Mouse (Mus musculus) forebrain, embryonic 16.5 days (tissue): ENCODE results near the gene Plcz1. TPM values are rescaled to one million over a fixed set of nuclear protein-coding genes. Genes with fewer than 3 reads are reported as not detected.

Experiments used
- ATAC-seq: fragments of 200-750 bp; cut with Nextera tagmentation; 2 replicates; pipeline ENCODE4 v1.8.0; 2017; ENCODE audit warnings: mild to moderate bottlenecking, moderate library complexity
- H3K27ac ChIP-seq: fragments of 300-500 bp; sonication (generic); 2 replicates; pipeline ENCODE4 v1.5.1; 2014; ENCODE audit warnings: low read length, control low read depth
- H3K27me3 ChIP-seq: fragments of 300-500 bp; sonication (generic); replicated peaks from 2 replicates; pipeline ENCODE4 v1.6.1; 2014; ENCODE audit warnings: low read length; ENCODE audit not compliant: control insufficient read depth, insufficient read depth
- H3K36me3 ChIP-seq: fragments of 300-500 bp; sonication (generic); 2 replicates; pipeline ENCODE4 v1.6.1; 2014; ENCODE audit not compliant: control insufficient read depth, insufficient read depth
- H3K4me1 ChIP-seq: fragments of 300-500 bp; sonication (generic); replicated peaks from 2 replicates; pipeline ENCODE4 v1.6.1; 2014; ENCODE audit warnings: low read length; ENCODE audit not compliant: control insufficient read depth, insufficient read depth
- H3K4me2 ChIP-seq: fragments of 300-500 bp; sonication (generic); 2 replicates; pipeline ENCODE4 v1.6.1; 2014; ENCODE audit warnings: mild to moderate bottlenecking, low read length, control low read depth
- H3K4me3 ChIP-seq: fragments of 300-500 bp; sonication (generic); replicated peaks from 2 replicates; pipeline ENCODE4 v1.5.1; 2014; ENCODE audit warnings: mild to moderate bottlenecking, low read length, control low read depth
- H3K9ac ChIP-seq: fragments of 300-500 bp; sonication (generic); replicated peaks from 2 replicates; pipeline ENCODE4 v1.6.1; 2014; ENCODE audit warnings: low read depth, low read length, control low read depth
- H3K9me3 ChIP-seq: fragments of 300-500 bp; sonication (generic); 2 replicates; pipeline ENCODE4 v1.6.1; 2016; ENCODE audit warnings: low read length; ENCODE audit not compliant: control insufficient read depth
- WGBS: fragments of 180-500 bp; shearing (Covaris S2); extraction: QIAGEN DNeasy Blood & Tissue Kit; methylation state at CpG from one replicate; pipeline ENCODE4 v1.1.7; 2014; 5-methylcytosine and 5-hydroxymethylcytosine counted together
- polyA plus RNA-seq: library from polyadenylated mRNA; unstranded; fragments of >200 nt; fragmentation: Nextera tagmentation; extraction: Ambion mirVana; gene quantifications from 2 replicates; pipeline ENCODE4 v1.2.1, GENCODE M21; 2015

The Plcz1 gene
- polyA plus RNA-seq, 1 experiment from 2014 or later = 0.67 TPM

DNA sequence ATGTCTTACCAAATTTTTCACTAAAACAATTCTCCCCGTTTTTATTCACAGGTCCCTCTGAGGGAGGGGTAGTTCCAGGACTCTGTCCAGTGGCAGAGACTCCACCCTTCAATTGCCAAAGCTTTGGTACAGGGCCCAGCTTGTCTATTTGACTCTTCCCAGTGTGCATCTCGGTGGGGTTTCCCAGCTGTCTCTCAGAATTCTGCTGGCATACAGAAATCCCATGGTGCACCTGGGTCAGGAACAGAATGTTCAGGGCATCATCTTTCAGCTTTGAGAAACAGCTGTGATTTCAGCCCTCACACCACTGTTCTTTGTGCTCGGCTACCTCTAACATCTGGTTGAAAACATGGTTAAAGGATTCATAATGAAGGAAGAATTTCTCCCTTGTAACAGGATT, 77.5 kb downstream of the Plcz1 start:
- H3K27ac ChIP-seq = no peak overlapping the region
- no peaks in the 10 kb centered on the region for H3K27me3 ChIP-seq
- WGBS = 71% methylated on average over 3 of the region's 3 CpGs
- H3K9me3 ChIP-seq = no peaks in the 10 kb centered on the region
- H3K4me1 ChIP-seq = peaks cover 3% of the 10 kb centered on the region
- no peak overlapping the region for H3K9ac ChIP-seq
- no peak overlapping the region for H3K4me3 ChIP-seq
- ATAC-seq = no peak
- no peaks in the 10 kb centered on the region for H3K36me3 ChIP-seq
- H3K4me2 ChIP-seq = no peak overlapping the region

- H3K4me3 ChIP-seq = no peak overlapping the region
- WGBS = 64% methylated on average over 7 of the region's 7 CpGs
Observed at GRCm38 (mm10) chr6:139957531-139958241, 83.6 kb downstream of the Plcz1 start.

DNA sequence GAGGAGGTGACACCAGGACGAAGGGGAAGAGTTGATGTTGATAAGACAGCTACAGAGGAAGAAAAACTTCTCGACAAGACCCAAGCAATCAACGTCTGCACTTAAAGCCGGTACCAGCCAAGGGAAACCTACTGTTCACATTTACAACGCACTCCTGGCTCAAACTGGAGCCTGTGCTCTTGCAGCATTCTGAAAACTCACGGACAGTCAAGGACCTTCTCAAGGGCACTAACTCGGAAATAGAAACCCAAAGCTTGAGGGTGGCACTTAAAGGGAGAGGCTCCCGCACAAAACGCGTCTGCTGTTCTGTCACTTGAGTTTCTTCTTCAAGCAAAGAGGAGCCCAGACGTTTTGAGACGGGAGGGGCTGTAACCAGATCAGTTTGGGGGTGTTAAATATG, 87.7 kb downstream of the Plcz1 start:
- Histone ChIP-seq H3K36me3 (no peaks in the 10 kb centered on the region), H3K4me3 (no peak overlapping the region), H3K9ac (no peak overlapping the region), H3K27ac (no peak overlapping the region), H3K9me3 (no peaks in the 10 kb centered on the region), H3K27me3 (no peaks in the 10 kb centered on the region), H3K4me2 (no peak overlapping the region), H3K4me1 (no peaks in the 10 kb centered on the region)
- no peak for ATAC-seq
- WGBS = 89% methylated on average over 12 of the region's 12 CpGs

More at GRCm38 (mm10) chr6:139957531-139958241, 83.6 kb downstream of the Plcz1 start:
- ATAC-seq = no peak
- Histone ChIP-seq H3K27ac (no peak overlapping the region), H3K4me1 (no peaks in the 10 kb centered on the region), H3K27me3 (no peaks in the 10 kb centered on the region), H3K9me3 (no peaks in the 10 kb centered on the region), H3K9ac (no peak overlapping the region), H3K36me3 (no peaks in the 10 kb centered on the region), H3K4me2 (no peak overlapping the region)

DNA sequence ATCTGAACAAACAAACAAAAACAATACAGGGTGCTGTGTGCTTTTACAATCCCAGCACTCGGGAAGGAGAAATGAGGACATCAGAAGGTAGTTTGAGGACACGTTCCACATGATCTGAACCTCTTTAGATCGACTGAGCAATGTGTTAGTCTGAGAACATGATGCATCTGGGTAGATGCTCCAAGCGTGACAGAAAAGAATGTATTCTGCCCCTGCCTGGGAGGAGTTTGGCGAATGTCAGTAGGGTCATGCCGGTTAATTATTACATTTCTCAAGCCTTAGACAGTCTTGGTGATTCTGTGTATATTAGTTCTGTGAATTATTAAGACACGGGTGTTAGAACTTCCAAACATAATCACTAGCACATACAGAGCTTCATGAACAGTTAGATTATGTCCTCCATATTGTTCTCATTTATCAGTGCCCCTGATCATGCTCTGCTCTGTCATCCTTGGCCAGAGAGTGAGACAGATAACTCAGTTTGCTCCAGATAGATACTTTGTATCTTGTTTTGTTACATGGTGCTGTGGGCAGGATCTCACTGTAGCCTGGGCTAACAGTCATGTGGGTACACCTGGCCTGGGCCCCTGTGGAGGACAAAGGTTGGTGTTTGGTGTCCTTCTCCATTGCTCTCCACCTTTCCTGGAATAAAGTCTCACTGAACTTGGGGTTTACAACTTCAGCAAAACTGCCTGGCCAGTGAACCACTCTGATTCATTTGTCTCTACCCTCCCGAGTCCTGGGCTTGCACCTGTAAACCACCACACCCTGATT, 94.0 kb downstream of the Plcz1 start:
- Histone ChIP-seq H3K27me3 (no peaks in the 10 kb centered on the region), H3K27ac (no peak overlapping the region), H3K4me2 (no peak overlapping the region), H3K4me1 (no peaks in the 10 kb centered on the region), H3K4me3 (no peak overlapping the region), H3K9me3 (peaks cover 6% of the 10 kb centered on the region; the same call in 1 of the 2 replicates), H3K9ac (no peak overlapping the region), H3K36me3 (no peaks in the 10 kb centered on the region)
- 90% methylated on average over 8 of the region's 8 CpGs for WGBS
- ATAC-seq = no peak

Other genes starting within 250 kb of the Plcz1 start
- gene Capza3, start 205 bp downstream of the Plcz1 start, polyA plus RNA-seq = not detected in 2 replicates